Mouse (Mus musculus) heart, postnatal 4 days (tissue): ENCODE measurements around the gene Bmpr1b. TPM values are rescaled to one million over a fixed set of nuclear protein-coding genes. Genes with fewer than 3 reads are reported as not detected.
A peak's percentile ranks its signal among the peaks of the same experiment; 100 is the strongest.
"Not testable (repeated sequence)": the region's sequence is repeated elsewhere in the genome, so short reads cannot be mapped to it uniquely, and the experiment has no call there.

ENCODE experiments used
- DNase-seq: peaks from one replicate; pipeline ENCODE4 v3.0.0; 2021
- total RNA-seq, 2 experiments: library from RNA; stranded (reverse); gene quantifications; 2 replicates each; pipeline ENCODE4 v1.2.3; 2021

Bmpr1b gene
- total RNA-seq: under 1 TPM; 0.24 to 0.70 TPM

GRCm38 (mm10) chr3:142168863-142169521 is at the start of gene Bmpr1b:
Gene Bmpr1b, minus strand, starts transcription at chr3:142169425.
- peak; percentile 77 for DNase-seq

- DNase-seq: no peak
Measured at GRCm38 (mm10) chr3:142212821-142213220, 43.6 kb upstream of the Bmpr1b start.

- DNase-seq: no peak
Measured at GRCm38 (mm10) chr3:142212186-142212585, 43.0 kb upstream of the Bmpr1b start.

GRCm38 (mm10) chr3:142209981-142210380 is 40.8 kb upstream of the Bmpr1b start:
- DNase-seq: no peak

GRCm38 (mm10) chr3:142209057-142209456 is 39.8 kb upstream of the Bmpr1b start:
- DNase-seq: no peak

- DNase-seq: no peak
Measured at GRCm38 (mm10) chr3:142207488-142207887, 38.3 kb upstream of the Bmpr1b start.

- no peak for DNase-seq
Measured at GRCm38 (mm10) chr3:142206316-142206715, 37.1 kb upstream of the Bmpr1b start.

GRCm38 (mm10) chr3:142196142-142196541 is 26.9 kb upstream of the Bmpr1b start:
- DNase-seq: no peak

- not testable (repeated sequence) for DNase-seq
Measured at GRCm38 (mm10) chr3:142191627-142192026, 22.4 kb upstream of the Bmpr1b start.

GRCm38 (mm10) chr3:142186551-142186950 is 17.3 kb upstream of the Bmpr1b start:
- no peak for DNase-seq

- no peak for DNase-seq
Measured at GRCm38 (mm10) chr3:142173996-142174395, 4.8 kb upstream of the Bmpr1b start.

GRCm38 (mm10) chr3:142168251-142168862 is 868 bp downstream of the Bmpr1b start:
- DNase-seq: no peak

- DNase-seq: no peak
Measured at GRCm38 (mm10) chr3:142164981-142165380, 4.2 kb downstream of the Bmpr1b start.

GRCm38 (mm10) chr3:142163896-142164295 is 5.3 kb downstream of the Bmpr1b start:
- DNase-seq: no peak

GRCm38 (mm10) chr3:142161405-142161804 is 7.8 kb downstream of the Bmpr1b start:
- no peak for DNase-seq

- DNase-seq: no peak
Measured at GRCm38 (mm10) chr3:142151980-142152379, 17.2 kb downstream of the Bmpr1b start.

- DNase-seq: no peak
Measured at GRCm38 (mm10) chr3:142138796-142139195, 30.4 kb downstream of the Bmpr1b start.

- DNase-seq: no peak
Measured at GRCm38 (mm10) chr3:142126379-142126778, 42.8 kb downstream of the Bmpr1b start.

GRCm38 (mm10) chr3:142125556-142125955 is 43.7 kb downstream of the Bmpr1b start:
- peak; percentile 56 for DNase-seq

GRCm38 (mm10) chr3:142124255-142124654 is 45.0 kb downstream of the Bmpr1b start:
- no peak for DNase-seq

GRCm38 (mm10) chr3:142122376-142122775 is 46.8 kb downstream of the Bmpr1b start:
- DNase-seq: no peak

GRCm38 (mm10) chr3:142120795-142121194 is 48.4 kb downstream of the Bmpr1b start:
- no peak for DNase-seq

GRCm38 (mm10) chr3:142114762-142115316 is 54.4 kb downstream of the Bmpr1b start:
- no peak for DNase-seq

- no peak for DNase-seq
Measured at GRCm38 (mm10) chr3:142114190-142114589, 55.0 kb downstream of the Bmpr1b start.
